Mouse (Mus musculus) pancreas, adult 10 weeks (tissue): ENCODE measurements around the gene Cilp2. TPM values are rescaled to one million over a fixed set of nuclear protein-coding genes. Genes with fewer than 3 reads are reported as not detected.

Experiments
- polyA plus RNA-seq: library from polyadenylated mRNA; stranded (reverse); fragments of 350-450 nt; fragmentation: Illumina TruSeq; extraction: RNeasy Lipid Tissue Mini Kit (QIAGEN cat#74804); gene quantifications from one replicate; pipeline ENCODE4 v1.2.3, GENCODE M21; 2015; ENCODE audit warnings: low read depth, low replicate concordance; ENCODE audit not compliant: insufficient read depth

The Cilp2 gene
- not detected for polyA plus RNA-seq

GRCm38 (mm10) chr8:69887289-69888243, at the start of gene Cilp2:
Cilp2 (minus strand) TSS chr8:69887687.

GRCm38 (mm10) chr8:69902163-69903062, 14.9 kb upstream of the Cilp2 start, which contains the start of the genes Tssk6, Ndufa13 and Yjefn3:
Tssk6 (plus strand) TSS chr8:69902184.
Ndufa13 (minus strand) TSS chr8:69902558.
Yjefn3 (minus strand) TSS chr8:69902712.

GRCm38 (mm10) chr8:69832298-69832853, 55.1 kb downstream of the Cilp2 start, which contains the start of gene Pbx4:
Pbx4 (plus strand) TSS chr8:69832491.

Other genes with a start within 250 kb of the Cilp2 start
- gene Zfp964, start 233.2 kb downstream of the Cilp2 start, polyA plus RNA-seq = 0.72 TPM
- gene Zfp869, start 177.0 kb downstream of the Cilp2 start, polyA plus RNA-seq = 7.2 TPM
- 2.7 TPM for gene Zfp963, start 137.7 kb downstream of the Cilp2 start, polyA plus RNA-seq
- gene Gm20422, start 112.8 kb downstream of the Cilp2 start, polyA plus RNA-seq = not detected
- gene Atp13a1, start 96.5 kb downstream of the Cilp2 start, polyA plus RNA-seq = 21.2 TPM
- 4.9 TPM for gene Zfp866, start 96.5 kb downstream of the Cilp2 start, polyA plus RNA-seq
- gene Gmip, start 79.0 kb downstream of the Cilp2 start, polyA plus RNA-seq = 11.9 TPM
- 0.54 TPM for gene Lpar2, start 65.3 kb downstream of the Cilp2 start, polyA plus RNA-seq
- 1.4 TPM for gene Pbx4, start 55.2 kb downstream of the Cilp2 start, polyA plus RNA-seq
- gene Tssk6, start 14.5 kb upstream of the Cilp2 start, polyA plus RNA-seq = not detected
- gene Ndufa13, start 14.9 kb upstream of the Cilp2 start, polyA plus RNA-seq = 45.3 TPM
- not detected for gene Yjefn3, start 15.0 kb upstream of the Cilp2 start, polyA plus RNA-seq
- gene Gatad2a, start 108.7 kb upstream of the Cilp2 start, polyA plus RNA-seq = 7.8 TPM
- 15.9 TPM for gene Mau2, start 155.0 kb upstream of the Cilp2 start, polyA plus RNA-seq
- gene Sugp1, start 155.1 kb upstream of the Cilp2 start, polyA plus RNA-seq = 55.8 TPM
- gene Tm6sf2, start 185.2 kb upstream of the Cilp2 start, polyA plus RNA-seq = 10.5 TPM
- gene Hapln4, start 195.8 kb upstream of the Cilp2 start, polyA plus RNA-seq = 6.6 TPM
- not detected for gene Ncan, start 233.2 kb upstream of the Cilp2 start, polyA plus RNA-seq
- 6.3 TPM for gene Nr2c2ap, start 243.6 kb upstream of the Cilp2 start, polyA plus RNA-seq